Mouse (Mus musculus) E14TG2a.4 (cell line): ENCODE measurements at regions not wholly inside any gene's neighbourhood (a gene's known extent, or its start where the extent isn't known, plus 50 kb on each side); places are given as distances from the start of the nearest gene placed in this dataset.

Experiments
- CTCF ChIP-seq: conservative IDR thresholded peaks from 2 replicates; pipeline ENCODE4 v1.5.1; 2014; ENCODE audit warnings: low read length
- NANOG ChIP-seq: IDR thresholded peaks from 2 replicates; pipeline ENCODE4 v1.6.1; 2014; ENCODE audit warnings: borderline replicate concordance, low read length, mixed read lengths

- no peak for TF ChIP-seq CTCF
- no peak for TF ChIP-seq NANOG
These were observed 229.9 kb upstream of the Mgmt start for GRCm38 (mm10) chr7:136664424-136665082.
